Mouse (Mus musculus): Measurements from ENCODE around the gene Hoxb8. TPM values are rescaled to one million over a fixed set of nuclear protein-coding genes. Genes with fewer than 3 reads are reported as not detected.

The Hoxb8 gene
- polyA plus RNA-seq, 1 experiment from 2014 or later, result 1.1 TPM

- ATAC-seq, result peak; percentile 3; the same call in 1 of the 2 replicates
- Histone ChIP-seq H3K9ac (peak within 1 kb of the TSS; percentile 83), H3K9me3 (no peaks in the 10 kb centered on the region), H3K4me1 (replicated peaks) (peaks cover 21% of the 10 kb centered on the region), H3K4me2 (replicated peaks) (peak within 1 kb of the TSS; percentile 81), H3K4me3 (replicated peaks) (peak within 1 kb of the TSS; percentile 64), H3K36me3 (no peaks in the 10 kb centered on the region), H3K27ac (peak within 1 kb of the TSS; percentile 98), H3K27me3 (replicated peaks) (peaks cover 3% of the 10 kb centered on the region)
- WGBS, result 9% methylated on average over 28 of the region's 28 CpGs
Observed at GRCm38 (mm10) chr11:96317608-96318367, 36.1 kb downstream of the Hoxb8 start, which contains the start of gene Hoxb4. TSS of gene Hoxb4 (plus strand) at chr11:96318267.

DNA sequence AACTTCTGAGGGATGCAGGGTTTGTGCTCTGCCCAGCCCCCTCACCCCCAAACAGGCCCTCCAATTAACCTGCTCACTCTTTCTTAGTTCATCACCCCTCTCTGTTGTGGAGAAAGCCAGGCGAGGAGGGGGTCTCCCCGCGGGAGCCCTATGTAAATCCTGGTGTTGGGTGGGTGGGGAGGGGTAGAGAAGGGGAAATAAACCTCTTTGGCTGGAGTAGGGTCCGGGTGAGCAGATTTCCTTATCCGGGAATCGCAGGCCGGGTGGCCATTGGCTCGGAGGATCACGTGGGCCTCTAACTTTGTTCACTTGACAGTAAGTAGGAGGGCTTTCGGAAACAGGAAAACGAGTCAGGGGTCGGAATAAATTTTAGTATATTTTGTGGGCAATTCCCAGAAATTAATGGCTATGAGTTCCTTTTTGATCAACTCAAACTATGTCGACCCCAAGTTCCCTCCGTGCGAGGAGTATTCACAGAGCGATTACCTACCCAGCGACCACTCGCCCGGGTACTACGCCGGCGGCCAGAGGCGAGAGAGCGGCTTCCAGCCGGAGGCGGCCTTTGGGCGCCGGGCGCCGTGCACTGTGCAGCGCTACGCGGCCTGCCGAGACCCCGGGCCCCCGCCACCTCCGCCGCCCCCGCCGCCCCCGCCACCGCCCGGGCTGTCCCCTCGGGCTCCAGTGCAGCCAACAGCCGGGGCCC, 36.8 kb downstream of the Hoxb8 start:
- peak overlapping the region; percentile 83 for H3K9ac ChIP-seq
- peak; percentile 77 for ATAC-seq
- WGBS, result 0% methylated on average over 43 of the region's 45 CpGs
- peak overlapping the region; percentile 81 for H3K4me2 ChIP-seq (replicated peaks)
- H3K4me3 ChIP-seq (replicated peaks), result peak overlapping the region; percentile 64
- H3K27ac ChIP-seq, result peak overlapping the region; percentile 98
- H3K27me3 ChIP-seq (replicated peaks), result peaks cover 3% of the 10 kb centered on the region
- H3K9me3 ChIP-seq, result no peaks in the 10 kb centered on the region
- no peaks in the 10 kb centered on the region for H3K36me3 ChIP-seq
- H3K4me1 ChIP-seq (replicated peaks), result peaks cover 20% of the 10 kb centered on the region

- WGBS, result 1% methylated on average over 34 of the region's 34 CpGs
- Histone ChIP-seq H3K9ac (peak overlapping the region; percentile 83), H3K9me3 (no peaks in the 10 kb centered on the region), H3K4me2 (replicated peaks) (peak overlapping the region; percentile 81), H3K27me3 (replicated peaks) (peaks cover 6% of the 10 kb centered on the region), H3K4me3 (replicated peaks) (peak overlapping the region; percentile 64), H3K4me1 (replicated peaks) (peaks cover 19% of the 10 kb centered on the region), H3K36me3 (no peaks in the 10 kb centered on the region), H3K27ac (peak overlapping the region; percentile 98)
- ATAC-seq, result peak; percentile 57
Observed at GRCm38 (mm10) chr11:96319071-96319902, 37.6 kb downstream of the Hoxb8 start.

DNA sequence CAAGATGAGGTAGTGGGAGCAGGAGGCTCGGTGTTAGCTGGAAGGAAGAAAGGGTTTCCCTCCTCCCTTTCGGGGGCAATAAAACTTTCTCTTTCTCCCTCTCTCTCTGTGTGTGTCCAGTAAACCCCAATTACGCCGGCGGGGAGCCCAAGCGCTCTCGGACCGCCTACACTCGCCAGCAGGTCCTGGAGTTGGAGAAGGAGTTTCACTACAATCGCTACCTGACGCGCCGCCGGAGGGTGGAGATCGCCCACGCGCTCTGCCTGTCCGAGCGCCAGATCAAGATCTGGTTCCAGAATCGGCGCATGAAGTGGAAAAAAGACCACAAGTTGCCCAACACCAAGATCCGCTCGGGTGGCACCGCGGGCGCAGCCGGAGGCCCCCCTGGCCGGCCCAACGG, 38.2 kb downstream of the Hoxb8 start:
- Histone ChIP-seq H3K4me1 (replicated peaks) (peaks cover 19% of the 10 kb centered on the region), H3K27ac (peak overlapping the region; percentile 98), H3K4me3 (replicated peaks) (peak overlapping the region; percentile 64), H3K9ac (peak overlapping the region; percentile 83), H3K27me3 (replicated peaks) (peaks cover 4% of the 10 kb centered on the region), H3K4me2 (replicated peaks) (peak overlapping the region; percentile 81), H3K9me3 (no peaks in the 10 kb centered on the region), H3K36me3 (no peaks in the 10 kb centered on the region)
- ATAC-seq, result peak; percentile 5; the same call in 1 of the 2 replicates
- under 1% methylated on average over 29 of the region's 29 CpGs for WGBS

- no peak for ATAC-seq
- Histone ChIP-seq H3K36me3 (no peaks in the 10 kb centered on the region), H3K9ac (peak overlapping the region; percentile 83), H3K27ac (peak overlapping the region; percentile 98), H3K27me3 (replicated peaks) (peaks cover 2% of the 10 kb centered on the region; the same call in 1 of the 2 replicates), H3K4me2 (replicated peaks) (peak overlapping the region; percentile 81), H3K4me1 (replicated peaks) (peaks cover 18% of the 10 kb centered on the region), H3K4me3 (replicated peaks) (peak overlapping the region; percentile 64), H3K9me3 (no peaks in the 10 kb centered on the region)
- WGBS, result 25% methylated on average over 17 of the region's 17 CpGs
Observed at GRCm38 (mm10) chr11:96320688-96321087, 39.0 kb downstream of the Hoxb8 start.

DNA sequence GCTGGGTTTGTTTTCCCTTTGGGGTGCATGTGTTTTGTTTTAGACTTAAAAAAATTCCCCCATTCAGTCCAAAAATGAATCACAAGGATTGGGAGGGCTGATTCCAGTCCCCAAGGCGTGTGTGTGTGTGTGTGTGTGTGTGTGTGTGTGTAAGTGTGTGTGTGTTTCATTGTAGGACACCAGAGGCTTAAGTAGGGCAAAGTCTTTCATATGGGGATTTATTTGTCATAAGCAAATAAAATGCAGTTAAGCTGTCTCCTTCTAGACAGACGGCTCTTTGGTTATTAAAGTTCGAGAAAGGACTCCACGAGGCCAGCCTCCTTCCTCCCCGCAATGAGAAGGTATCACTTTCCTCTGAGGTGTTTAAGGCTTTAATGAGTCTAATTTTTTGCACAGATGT, 40.1 kb downstream of the Hoxb8 start:
- WGBS, result 20% methylated on average over 5 of the region's 5 CpGs
- Histone ChIP-seq H3K9me3 (no peaks in the 10 kb centered on the region), H3K36me3 (no peaks in the 10 kb centered on the region), H3K9ac (peak overlapping the region; percentile 49), H3K4me2 (replicated peaks) (peak overlapping the region; percentile 81), H3K27me3 (replicated peaks) (0 out of 2 replicates have a peak, but pooled peaks cover 2% of the 10 kb centered on the region), H3K27ac (peak overlapping the region; percentile 89), H3K4me3 (replicated peaks) (no peak overlapping the region; the same call in 1 of the 2 replicates), H3K4me1 (replicated peaks) (peaks cover 11% of the 10 kb centered on the region; the same call in 1 of the 2 replicates)
- ATAC-seq, result no peak

- peak overlapping the region; percentile 81 for H3K4me2 ChIP-seq (replicated peaks)
- 34% methylated on average over 6 of the region's 6 CpGs for WGBS
- H3K9ac ChIP-seq, result peak overlapping the region; percentile 49
- peaks cover 10% of the 10 kb centered on the region for H3K4me1 ChIP-seq (replicated peaks)
- H3K9me3 ChIP-seq, result no peaks in the 10 kb centered on the region
- 0 out of 2 replicates have a peak, but pooled peaks cover 2% of the 10 kb centered on the region for H3K27me3 ChIP-seq (replicated peaks)
- peak overlapping the region; percentile 89 for H3K27ac ChIP-seq
- H3K36me3 ChIP-seq, result no peaks in the 10 kb centered on the region
- no peak for ATAC-seq
- H3K4me3 ChIP-seq (replicated peaks), result peak overlapping the region; percentile 2; the same call in 1 of the 2 replicates
Observed at GRCm38 (mm10) chr11:96322738-96323137, 41.0 kb downstream of the Hoxb8 start.

DNA sequence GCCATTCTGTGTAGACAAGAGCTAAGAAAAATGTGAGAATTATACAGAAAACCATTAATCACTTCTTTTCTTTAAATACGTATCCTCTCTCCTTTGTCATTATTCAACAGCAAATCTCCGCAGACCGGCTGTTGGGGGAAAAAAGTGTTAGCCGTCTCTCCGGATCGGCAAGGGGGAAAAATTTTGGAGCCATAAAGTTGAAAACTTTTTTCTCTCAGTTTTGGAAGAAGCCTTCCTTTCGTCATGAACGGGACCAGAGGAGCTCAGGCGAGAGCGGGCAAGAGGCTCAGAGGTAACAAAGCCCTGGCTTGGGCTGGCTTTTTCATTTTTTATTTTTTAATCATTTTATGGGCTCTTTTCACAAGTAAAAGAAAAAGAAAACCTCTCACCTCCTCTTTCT, 41.4 kb downstream of the Hoxb8 start, which contains the start of gene Hoxb3:
Hoxb3 (plus strand) TSS at position 173 of the 400 bp plus-strand sequence.
- H3K4me3 ChIP-seq (replicated peaks), result peak within 1 kb of the TSS; percentile 20
- no peaks in the 10 kb centered on the region for H3K9me3 ChIP-seq
- peak within 1 kb of the TSS; percentile 89 for H3K27ac ChIP-seq
- H3K9ac ChIP-seq, result peak within 1 kb of the TSS; percentile 49
- no peaks in the 10 kb centered on the region for H3K36me3 ChIP-seq
- H3K4me1 ChIP-seq (replicated peaks), result peaks cover 10% of the 10 kb centered on the region
- no peak for ATAC-seq
- 0 out of 2 replicates have a peak, but pooled peaks cover 2% of the 10 kb centered on the region for H3K27me3 ChIP-seq (replicated peaks)
- WGBS, result 26% methylated on average over 10 of the region's 10 CpGs
- H3K4me2 ChIP-seq (replicated peaks), result peak within 1 kb of the TSS; percentile 81

DNA sequence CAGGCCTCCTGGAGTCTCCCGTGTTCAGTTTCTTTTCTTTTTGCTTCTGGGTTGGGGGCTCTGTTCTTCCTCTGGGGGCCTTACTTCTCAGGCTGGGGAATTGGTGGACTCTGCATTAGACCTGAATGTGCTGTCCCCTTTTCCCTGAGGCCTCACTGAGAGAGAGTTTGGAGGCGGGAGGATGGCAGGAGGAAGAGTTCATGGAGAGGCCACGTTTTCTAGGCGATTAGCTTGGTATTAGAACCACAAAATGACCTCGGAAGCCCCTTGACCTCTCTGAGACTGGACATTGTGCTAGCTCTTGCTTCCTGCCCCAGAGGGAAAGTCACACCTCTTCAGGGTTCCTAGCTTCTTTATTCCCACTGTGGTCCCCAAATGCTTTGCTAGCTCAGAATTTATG, 42.4 kb downstream of the Hoxb8 start:
- no peaks in the 10 kb centered on the region for H3K36me3 ChIP-seq
- WGBS, result 20% methylated on average over 5 of the region's 5 CpGs
- peak overlapping the region; percentile 89 for H3K27ac ChIP-seq
- peaks cover 11% of the 10 kb centered on the region for H3K4me1 ChIP-seq (replicated peaks)
- ATAC-seq, result no peak
- 0 out of 2 replicates have a peak, but pooled peaks cover 2% of the 10 kb centered on the region for H3K27me3 ChIP-seq (replicated peaks)
- H3K4me2 ChIP-seq (replicated peaks), result peak overlapping the region; percentile 81
- H3K9ac ChIP-seq, result peak overlapping the region; percentile 49
- H3K4me3 ChIP-seq (replicated peaks), result peak overlapping the region; percentile 20
- no peaks in the 10 kb centered on the region for H3K9me3 ChIP-seq

DNA sequence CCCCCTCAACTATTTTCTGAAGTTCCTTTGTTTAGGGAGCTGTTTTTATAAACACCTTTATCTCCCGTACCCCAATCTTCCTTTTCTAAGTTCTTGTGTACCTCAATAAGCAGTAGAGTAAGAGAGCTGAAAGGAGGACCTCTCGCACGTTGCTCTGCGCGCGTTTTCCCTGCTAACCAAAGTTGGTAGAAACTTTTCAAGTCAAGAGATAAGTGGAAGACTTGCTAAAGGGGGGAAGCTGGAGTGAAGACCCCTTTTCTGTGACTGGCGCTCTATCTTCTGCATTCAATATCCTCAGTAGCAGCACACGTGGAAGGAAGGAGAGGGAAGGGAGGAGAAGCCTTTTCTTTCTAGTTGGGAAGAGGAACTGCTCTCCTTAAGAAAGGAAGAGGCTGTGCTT, 43.3 kb downstream of the Hoxb8 start:
- no peak for ATAC-seq
- Histone ChIP-seq H3K4me2 (replicated peaks) (peak overlapping the region; percentile 81), H3K27ac (peak overlapping the region; percentile 89), H3K4me1 (replicated peaks) (peaks cover 17% of the 10 kb centered on the region), H3K9me3 (no peaks in the 10 kb centered on the region), H3K4me3 (replicated peaks) (peak overlapping the region; percentile 29), H3K36me3 (no peaks in the 10 kb centered on the region), H3K27me3 (replicated peaks) (0 out of 2 replicates have a peak, but pooled peaks cover 2% of the 10 kb centered on the region), H3K9ac (peak overlapping the region; percentile 49)
- 30% methylated on average over 8 of the region's 8 CpGs for WGBS

- 0 out of 2 replicates have a peak, but pooled peaks cover 2% of the 10 kb centered on the region for H3K27me3 ChIP-seq (replicated peaks)
- no peaks in the 10 kb centered on the region for H3K36me3 ChIP-seq
- H3K4me2 ChIP-seq (replicated peaks), result peak overlapping the region; percentile 81
- no peak for ATAC-seq
- H3K9me3 ChIP-seq, result no peaks in the 10 kb centered on the region
- 18% methylated on average over 22 of the region's 22 CpGs for WGBS
- H3K4me1 ChIP-seq (replicated peaks), result peaks cover 23% of the 10 kb centered on the region
- H3K27ac ChIP-seq, result peak overlapping the region; percentile 89
- H3K4me3 ChIP-seq (replicated peaks), result peak overlapping the region; percentile 29
- H3K9ac ChIP-seq, result peak overlapping the region; percentile 49
Observed at GRCm38 (mm10) chr11:96325747-96326212, 44.1 kb downstream of the Hoxb8 start.

Data from intestine, embryonic 15.5 days (tissue).